Mouse (Mus musculus): ENCODE data around the gene Ccdc87.
A peak's percentile ranks its signal among the peaks of the same experiment; 100 is the strongest.
"Not testable (repeated sequence)": the region's sequence is repeated elsewhere in the genome, so short reads cannot be mapped to it uniquely, and the experiment has no call there.

The Ccdc87 gene

DNA sequence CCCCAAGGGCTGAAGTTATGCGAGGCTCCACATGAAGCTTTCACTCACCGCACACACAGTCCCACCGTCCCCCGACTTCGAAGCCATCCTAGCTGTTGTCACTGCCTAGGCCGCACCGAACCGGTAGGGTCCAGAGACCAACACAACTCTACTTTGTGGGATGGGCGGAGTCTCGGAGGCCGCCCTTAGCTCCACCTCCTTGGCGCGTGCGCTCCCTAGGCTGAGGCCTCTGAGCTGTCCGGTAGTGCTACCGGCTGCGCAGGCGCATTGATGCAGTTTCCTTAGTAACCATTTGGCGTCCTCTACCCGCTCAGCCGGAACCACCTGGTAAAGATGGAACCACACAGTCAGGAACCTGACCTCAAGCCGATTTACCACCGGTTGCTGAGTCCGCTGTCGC, at the start of gene Ccdc87, which contains the start of gene Ccs:
Gene Ccdc87, plus strand, starts transcription at position 218 of the 400 bp plus-strand sequence.
Gene Ccs, minus strand, starts transcription at position 184 of the 400 bp plus-strand sequence.
- peak; percentile 96 for DNase-seq (ENCODE audit: low spot score)

DNA sequence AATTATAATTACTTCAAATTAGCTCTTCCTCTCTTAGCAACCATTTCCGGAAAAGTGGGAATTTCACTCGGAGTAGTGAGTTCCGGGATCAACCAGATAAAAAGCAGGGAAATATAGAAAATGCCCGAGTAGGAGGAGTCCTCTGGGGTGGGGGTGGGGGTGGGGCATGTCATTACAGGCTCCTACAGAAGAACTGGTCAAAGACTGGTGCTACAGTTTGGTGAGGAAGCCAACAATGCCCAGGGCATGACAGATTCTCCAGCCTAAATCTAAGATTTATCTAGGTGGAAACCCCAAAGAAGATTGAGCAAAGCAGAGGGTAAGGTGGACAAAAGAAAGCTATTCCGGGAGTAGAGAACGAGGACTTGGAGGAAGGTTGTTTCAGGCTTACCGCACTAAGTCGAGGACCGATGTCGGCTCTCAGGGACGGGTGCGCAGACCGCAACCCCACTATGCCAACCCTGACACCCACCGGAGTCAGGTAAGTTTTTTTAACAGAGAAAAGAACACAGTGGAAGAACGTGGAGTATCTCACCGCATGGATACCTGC, 45.8 kb upstream of the Ccdc87 start:
- no peak for DNase-seq (ENCODE audit: low spot score)

DNA sequence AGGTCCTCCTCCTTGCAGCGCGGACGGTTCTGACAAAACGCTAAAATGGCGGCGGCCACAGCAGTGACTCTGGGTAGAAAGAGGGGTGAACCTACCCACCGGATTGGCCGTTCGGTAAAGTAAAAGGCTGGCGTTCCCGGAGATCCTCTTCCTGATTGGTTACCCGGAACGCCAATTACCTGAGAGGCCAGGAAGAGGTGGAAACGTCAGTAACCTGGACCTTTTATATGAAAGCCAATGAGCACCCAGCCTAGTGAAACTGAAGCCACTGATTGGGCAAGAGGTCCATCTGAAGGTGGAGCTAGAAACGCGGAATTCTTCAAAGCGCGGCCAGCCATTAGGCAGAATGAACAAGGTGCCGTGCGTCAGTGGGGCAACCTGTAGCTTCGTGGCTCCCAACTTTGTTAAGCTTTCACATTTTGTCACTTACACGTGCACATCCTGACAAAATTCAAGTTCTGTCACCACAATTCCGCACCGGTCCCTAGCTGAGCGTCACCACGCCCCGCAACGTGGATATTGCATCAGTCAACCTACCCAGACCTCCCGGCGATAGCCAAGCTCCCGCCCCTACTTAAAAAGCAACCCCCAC, 45.2 kb upstream of the Ccdc87 start, which contains the start of gene Rbm4:
Gene Rbm4, minus strand, starts transcription at position 71 of the 592 bp plus-strand sequence.
- DNase-seq (ENCODE audit: low spot score) = peak; percentile 95

DNA sequence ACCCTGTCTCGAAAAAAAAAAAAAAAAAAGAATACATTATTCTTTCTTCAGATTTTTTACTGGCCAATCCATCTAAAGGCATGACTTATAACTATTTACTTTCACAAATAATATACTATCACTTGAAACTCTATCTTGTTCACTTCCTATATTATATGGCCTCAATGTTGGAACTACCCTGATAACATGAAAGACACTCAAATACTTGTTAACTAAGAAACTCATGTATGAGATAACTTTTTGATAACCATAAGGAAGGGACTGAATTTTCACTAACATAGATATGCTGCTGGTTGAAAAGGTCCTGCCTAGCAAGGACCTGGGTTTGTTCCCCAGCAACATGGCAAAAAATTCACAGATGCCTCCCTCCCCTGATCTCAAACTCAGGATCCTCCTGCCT, 43.2 kb upstream of the Ccdc87 start:
- no peak for DNase-seq (ENCODE audit: low spot score)

DNA sequence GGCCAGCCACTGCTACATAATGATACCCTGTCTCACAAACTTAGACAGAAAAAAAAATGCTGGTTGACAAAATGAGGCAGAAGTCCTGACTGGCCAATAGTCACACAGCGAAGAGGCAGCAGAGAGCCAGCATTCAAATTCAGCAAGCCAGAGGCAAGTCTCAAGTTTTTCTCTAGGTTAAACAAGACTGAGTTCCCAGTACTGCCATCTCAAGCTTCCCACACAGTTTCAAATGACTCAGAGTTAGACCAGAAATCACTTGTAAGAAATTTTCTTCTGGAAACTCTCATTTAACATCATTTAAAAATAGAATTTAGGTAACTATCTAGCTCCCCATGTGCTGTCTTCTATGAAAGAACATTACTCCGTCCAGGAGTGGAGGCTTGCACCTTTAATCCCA, 41.3 kb upstream of the Ccdc87 start:
- DNase-seq (ENCODE audit: low spot score) = no peak

DNA sequence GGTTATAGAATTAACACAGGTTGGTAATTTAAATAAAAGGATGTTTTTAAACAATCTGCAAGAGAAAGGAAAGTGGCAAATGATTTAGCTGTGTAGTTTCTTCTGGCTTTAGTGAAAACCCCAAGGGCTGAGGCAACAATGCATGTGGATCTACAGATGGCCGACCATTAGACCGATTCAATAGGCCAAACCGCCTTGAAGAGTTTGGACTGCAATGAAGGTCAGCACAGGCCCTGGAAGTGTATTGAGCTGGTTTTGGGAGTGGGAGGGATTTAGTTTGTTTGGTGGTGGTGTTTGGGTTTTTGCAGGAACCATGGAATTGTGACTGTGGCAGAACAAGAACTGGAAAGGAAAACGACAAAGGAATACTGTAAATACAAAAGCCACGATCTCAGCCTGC, 40.1 kb upstream of the Ccdc87 start:
- no peak for DNase-seq (ENCODE audit: low spot score)

DNA sequence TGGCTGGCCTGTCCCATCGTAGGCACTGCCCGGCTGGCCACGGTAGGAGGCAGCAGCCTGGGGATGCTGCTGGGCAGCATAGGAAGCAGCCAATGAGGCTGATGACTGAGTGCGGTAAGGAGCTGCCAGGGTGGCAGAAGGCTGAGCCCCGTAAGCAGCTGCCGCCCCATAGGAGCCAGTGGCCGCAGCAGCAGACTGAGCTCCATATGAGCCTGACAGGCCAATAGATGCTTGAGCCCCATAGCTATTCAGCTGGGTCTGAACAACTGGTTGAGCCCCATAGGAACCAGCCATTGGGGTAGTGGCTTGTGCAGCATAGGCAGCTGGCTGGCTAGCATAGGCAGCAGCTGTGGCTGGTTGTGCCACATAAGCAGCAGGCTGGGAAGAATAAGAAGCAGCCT, 36.5 kb upstream of the Ccdc87 start:
- no peak for DNase-seq (ENCODE audit: low spot score)

DNA sequence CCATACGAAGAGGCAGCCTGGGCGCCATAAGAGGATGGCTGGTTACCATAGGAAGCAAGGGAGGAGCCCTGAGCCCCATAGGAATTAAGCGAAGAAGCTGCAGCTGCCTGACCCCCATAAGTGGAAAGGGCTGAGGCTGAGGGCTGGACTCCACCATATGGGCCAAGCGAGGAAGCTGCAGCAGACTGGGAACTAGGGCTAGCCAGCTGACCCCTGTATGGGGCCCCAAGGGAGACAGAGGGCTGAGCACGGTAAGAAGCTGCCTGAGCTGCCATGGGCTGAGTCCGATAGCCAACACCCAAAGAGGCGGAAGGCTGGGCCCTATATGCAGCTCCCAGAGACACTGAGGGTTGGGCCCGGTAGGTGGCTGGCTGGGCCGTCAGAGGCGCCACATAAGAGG, 35.9 kb upstream of the Ccdc87 start:
- DNase-seq (ENCODE audit: low spot score) = no peak

DNA sequence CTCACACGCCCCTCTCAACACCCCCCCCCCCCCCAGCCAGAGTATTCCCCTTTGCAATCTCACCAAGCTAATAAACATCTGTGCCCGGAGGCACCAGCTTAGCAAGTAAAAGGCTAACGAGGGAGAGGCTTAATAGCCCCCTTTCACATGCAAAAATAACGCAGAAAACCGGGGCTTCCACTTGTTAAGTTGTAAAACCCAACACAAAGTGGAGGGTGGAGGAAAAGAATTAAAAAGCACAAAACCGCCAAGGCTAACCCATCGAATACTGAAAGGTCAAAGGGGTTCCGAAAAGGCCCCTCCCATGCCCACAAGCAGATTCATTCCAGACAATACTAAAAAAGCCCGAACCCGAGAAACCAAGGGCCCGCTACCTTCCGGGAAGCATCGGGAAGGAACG, 28.9 kb upstream of the Ccdc87 start:
- no peak for DNase-seq (ENCODE audit: low spot score)

DNA sequence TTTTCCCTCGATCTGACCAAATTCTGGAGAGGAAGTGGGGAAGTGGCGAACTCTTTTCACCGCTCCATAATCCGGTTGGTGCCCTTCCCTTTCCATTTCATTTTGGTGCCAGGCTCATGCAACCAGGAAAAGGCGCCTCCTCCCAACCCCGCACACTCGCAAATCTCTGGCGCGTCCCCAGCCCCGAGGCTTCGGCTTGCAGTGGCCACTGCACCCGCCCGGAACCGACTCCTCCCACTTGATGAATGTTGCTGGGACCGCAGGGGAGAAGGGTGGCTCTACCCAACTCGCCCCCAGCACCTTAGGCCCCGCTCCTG, 28.5 kb upstream of the Ccdc87 start:
- no peak for DNase-seq (ENCODE audit: low spot score)

DNA sequence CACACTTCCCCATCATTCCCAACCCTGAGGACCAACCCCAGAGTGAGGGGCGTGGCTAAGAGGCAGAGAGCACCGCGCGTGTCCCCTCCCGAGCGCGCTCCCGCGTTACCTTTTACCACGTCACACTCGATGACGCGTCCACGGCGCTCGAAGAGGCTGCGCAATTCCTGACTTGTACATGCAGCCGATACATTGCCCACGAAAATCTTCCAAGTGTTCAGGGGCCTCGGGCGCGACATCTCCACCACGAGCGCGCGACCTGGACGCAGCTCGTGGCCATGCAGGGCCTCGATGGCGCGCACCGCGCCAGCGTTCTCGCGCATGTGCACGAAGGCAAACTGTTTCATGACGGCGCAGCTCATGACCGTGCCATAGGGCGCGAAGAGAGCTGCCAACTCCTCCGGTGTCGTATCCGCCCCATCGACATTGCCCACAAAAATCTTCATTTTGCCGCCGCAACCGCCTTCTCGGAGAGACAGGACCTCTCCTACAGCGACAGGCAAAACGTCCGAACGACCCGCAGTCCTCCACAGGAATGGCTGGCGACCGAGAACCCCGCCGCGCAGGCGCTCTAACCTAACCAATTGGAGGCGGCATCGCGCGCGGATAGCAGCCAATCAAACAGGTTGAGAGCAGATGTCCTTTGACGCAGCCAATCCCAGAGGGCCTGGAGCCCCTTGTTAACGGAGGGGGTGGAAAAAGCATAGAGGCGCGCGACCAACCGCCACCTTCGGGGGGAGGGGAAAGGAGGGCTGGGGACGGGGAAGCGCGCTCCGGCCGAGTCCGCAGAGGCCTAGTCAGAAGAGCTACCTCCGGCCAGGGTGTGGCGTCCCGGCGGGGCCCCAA, 27.9 kb upstream of the Ccdc87 start, which contains the start of the genes Gm21992 and Rbm14:
Gene Gm21992, minus strand, starts transcription at position 550 of the 846 bp plus-strand sequence.
Gene Rbm14, minus strand, starts transcription at position 572 of the 846 bp plus-strand sequence.
- peak; percentile 94 for DNase-seq (ENCODE audit: low spot score)

DNA sequence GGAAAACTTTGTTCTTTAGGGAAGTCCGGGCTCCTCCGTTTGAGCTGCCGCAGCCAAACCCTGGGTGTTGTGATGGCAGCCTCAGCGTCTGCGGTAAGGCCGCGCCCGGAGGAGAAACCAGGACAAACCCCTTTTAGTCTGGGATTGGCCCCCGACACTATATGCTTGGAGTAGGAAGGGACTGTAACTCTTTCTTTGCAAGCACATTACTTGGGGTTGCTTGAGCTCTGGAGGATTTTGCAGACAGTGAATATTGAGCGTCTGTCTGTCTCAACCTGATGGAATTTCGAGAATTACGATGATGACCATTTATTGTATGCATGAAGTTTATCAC, 27.3 kb upstream of the Ccdc87 start:
- DNase-seq (ENCODE audit: low spot score) = no peak

DNA sequence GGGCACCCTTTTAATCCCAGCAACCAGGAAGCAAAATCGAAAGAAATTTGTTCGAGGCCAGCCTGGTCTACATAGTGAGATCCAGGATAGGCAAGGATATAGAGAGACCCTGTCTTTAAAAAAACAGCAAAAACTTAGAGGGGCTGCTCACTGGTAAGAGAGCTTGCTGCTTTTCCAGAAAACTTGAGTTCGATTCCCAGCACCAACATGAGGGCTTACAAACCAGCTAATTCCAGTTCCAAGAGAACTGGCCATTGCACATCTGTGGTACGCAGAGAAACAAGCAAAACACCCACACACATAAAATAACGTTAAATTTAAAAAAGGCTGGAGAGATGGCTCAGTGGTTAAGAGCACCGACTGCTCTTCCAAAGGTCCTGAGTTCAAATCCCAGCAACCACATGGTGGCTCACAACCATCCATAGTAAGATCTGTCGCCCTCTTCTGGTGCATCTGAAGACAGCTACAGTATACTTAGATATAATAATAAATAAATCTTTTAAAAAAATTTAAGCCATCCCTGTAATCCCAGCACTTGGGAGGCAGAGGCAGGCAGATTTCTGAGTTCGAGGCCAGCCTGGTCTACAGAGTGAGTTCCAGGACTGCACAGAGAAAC, 26.7 kb upstream of the Ccdc87 start:
- DNase-seq (ENCODE audit: low spot score) = not testable (repeated sequence)

DNA sequence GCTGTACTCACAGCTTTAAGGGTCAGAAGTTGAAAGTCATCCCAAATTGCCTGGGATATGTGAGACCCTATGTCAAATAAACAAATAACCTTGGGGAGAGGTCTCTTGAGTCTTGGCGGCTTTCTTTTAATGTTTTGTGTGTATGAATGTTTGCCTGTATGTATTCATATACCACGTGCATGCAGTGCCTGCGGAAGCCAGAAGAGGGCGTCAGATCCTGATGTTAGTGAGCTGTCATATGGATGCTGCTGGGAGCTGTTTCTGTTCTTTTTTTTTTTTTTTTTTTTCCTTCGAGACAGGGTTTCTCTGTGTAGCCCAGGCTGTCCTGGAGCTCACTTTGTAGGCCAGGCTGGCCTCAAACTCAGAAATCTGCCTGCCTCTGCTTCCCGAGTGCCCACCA, 26.2 kb upstream of the Ccdc87 start:
- no peak for DNase-seq (ENCODE audit: low spot score)

DNA sequence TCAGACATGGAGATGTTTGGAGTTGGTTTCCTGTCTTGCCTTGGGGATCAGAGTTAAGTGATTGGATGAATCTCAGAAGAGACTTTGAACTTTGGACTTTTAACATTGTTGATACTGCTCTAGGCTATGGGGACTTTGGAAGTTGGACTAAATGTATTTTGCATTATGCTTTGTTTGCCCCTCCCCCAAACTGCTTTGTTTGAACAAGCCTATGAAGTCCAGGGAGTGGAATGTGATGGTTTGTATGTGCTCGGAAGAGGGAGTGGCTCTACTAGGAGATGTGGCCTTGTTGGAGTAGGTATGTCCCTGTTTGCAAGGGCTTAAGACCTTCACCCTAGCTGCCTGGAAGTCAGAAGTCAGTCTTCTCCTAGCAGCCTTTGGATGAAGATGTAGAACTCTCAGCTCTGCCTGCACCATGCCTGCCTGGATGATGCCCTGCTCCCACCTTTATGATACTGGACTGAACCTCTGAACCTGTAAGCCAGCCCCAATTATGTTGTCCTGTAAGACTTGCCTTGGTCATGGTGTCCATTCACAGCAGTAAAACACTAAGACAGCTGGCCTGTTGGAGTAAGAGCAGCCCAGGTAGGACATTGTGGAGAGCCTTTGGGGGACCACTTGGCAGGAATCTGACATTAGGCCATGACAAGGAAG, 21.9 kb upstream of the Ccdc87 start:
- DNase-seq (ENCODE audit: low spot score) = no peak

DNA sequence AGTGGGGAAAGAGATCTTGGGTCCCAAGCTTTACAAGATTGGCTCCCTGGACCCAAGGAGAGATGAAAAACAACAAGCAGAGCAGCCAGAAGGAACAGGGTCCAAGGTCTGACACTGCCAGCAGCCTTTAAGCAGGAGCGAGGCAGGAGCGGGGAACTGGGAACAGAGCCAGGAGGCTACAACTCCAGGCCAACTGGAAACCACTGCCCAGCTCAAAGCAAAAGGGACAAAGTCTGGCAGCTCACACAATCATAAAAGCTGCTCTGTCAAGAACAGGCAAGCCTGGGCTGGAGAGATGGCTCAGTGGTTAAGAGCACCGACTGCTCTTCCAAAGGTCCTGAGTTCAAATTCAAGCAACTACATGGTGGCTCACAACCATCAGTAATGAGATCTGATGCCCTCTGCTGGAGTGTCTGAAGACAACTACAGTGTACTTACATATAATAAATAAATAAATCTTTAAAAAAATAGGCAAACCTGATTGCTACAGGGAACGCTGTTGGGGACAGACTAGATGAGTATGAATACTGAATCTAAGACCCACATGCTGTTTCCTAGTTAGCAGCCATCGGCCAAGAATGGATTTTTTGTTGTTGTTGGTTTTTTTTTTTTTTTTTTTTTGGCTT, 18.4 kb upstream of the Ccdc87 start:
- peak; percentile 43 for DNase-seq (ENCODE audit: low spot score)

DNA sequence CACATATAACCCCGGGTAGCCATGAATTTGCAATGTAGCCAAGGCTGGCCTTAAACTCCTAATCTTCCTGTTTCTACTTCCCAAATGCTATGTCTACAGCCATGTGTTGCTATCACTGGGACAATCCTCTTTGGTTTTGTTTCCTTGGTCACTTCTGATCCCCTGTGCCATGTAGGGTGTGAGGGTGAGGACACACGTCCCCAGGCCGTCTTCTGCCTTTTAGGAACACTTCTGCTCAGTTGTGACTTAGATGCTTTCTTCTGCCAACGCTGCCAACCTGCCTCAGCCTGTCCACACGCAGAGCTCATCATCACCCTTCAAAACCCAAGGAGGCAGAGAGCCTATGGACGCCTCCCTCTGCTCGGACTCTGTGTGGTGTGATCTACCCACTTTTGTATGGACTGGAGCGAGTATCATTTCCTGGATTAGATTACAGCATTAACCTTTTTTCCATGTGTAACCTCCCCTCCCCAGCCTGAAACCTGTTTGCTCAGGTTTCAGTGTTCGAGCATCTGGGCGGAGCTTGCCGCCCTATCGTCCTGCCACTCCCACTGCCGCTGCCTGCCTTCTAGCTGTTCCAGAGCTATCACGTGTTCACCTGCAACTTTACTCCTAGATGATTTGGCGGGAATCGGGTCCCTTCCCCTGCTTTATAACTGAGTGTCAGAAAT, 10.6 kb upstream of the Ccdc87 start:
- DNase-seq (ENCODE audit: low spot score) = no peak

DNA sequence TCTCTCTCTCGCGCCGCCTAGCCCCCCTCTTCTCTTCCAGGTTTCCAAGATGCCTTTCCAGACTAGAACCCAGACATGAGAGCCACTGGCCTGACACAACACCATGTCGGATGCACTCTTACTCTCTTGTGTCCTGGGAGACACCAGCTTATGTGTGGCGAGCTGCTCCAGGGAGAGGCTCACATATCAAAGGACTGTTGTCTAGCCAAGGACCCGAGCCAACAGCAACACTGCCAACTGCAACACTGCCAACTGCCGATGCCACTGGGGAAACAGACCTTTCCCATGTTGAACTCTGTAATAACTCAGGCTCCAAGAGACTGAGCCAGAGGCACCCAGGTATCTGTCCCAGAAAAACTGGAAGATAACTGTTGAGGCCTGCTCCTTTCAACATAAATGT, 10.0 kb upstream of the Ccdc87 start:
- DNase-seq (ENCODE audit: low spot score) = no peak

DNA sequence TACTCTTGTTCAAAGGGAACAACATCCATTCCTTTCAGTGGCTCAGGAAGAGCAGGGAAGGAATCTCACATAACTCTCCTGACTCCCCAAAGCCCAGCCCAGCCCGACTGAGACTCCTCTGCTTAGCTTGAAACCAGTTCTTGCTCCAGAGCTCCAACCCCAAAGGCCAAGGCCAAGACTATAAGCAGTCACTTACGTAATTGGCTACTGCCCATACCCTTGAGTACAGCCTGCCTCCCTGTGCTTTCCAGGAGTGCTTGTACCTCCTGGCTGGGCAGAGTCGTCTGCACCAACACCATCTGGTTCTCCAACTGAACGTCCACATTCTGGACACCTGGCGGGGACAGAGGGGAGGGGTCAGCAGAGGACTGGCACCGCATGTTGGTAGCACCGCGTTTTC, 5.2 kb upstream of the Ccdc87 start:
- no peak for DNase-seq (ENCODE audit: low spot score)

DNA sequence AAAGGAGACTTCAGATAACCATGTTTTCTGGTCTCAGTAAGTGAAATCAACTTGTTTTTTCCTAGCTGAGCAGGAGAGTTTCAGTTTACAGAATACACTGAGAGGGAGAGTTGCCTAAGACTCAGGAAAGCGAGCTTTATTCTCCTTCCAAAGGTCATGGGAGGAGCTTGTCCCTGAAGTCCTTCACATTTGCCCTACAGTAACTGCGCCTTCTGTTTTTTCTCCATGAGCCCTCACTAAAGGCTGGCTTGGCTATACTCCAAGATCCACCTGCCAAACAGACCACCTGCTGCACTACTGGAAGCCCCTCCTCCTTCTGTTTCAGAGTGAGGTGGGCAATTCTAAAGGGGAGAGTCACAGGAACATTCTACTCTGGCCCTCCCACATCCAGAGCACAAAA, 3.1 kb upstream of the Ccdc87 start:
- DNase-seq (ENCODE audit: low spot score) = no peak

DNA sequence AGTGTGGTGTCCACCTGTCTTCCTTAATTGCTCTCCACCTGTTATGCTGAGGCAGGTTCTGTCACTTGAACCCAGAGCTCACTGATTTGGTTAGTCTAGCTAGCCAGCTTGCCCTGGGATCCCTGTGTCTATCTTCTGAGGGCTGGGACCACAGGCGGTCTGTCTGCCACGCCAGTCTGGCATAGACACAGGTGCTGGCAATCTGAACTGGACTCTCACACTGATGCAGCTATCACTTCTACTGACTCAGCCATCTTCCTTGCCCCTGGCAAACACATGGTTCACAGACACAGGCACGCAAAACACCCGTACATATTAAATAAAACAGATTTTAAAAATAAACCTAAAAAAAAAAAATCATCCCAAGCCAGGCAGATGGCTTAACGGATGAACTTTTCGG, 2.1 kb upstream of the Ccdc87 start:
- no peak for DNase-seq (ENCODE audit: low spot score)

Measured in urinary bladder, postnatal 25 days (tissue).